9 mouse cellular contexts compared by ENCODE assay signal in genomic region chr17:23853292-23853691, GRCm38 (mm10). TPM values are rescaled to one million over a fixed set of nuclear protein-coding genes. Genes with fewer than 3 reads are reported as not detected.
DNase-seq lines count a peak whose midpoint lies in the region; ATAC-seq and TF ChIP-seq lines count a peak whose summit lies in the region.
"Had no signal": no experiment of that assay in that cellular context is flagged by ENCODE, and none has a peak within 500 bp of the region (broad histone marks: within the 10 kb centered on the region; RNA-seq: fewer than 3 reads in every experiment).

No protein-coding gene starts in this region.

- DNase-seq in forebrain, embryonic 10.5 days (ENCODE audit: extremely low spot score, low spot score) = peak; percentile 53
- peak; percentile 44 for DNase-seq in urinary bladder, postnatal 25 days (ENCODE audit: low spot score)
- DNase-seq in urinary bladder, adult 18-20 months (ENCODE audit: low spot score in 2 of 2) = no peak
- peak; percentile 42 for DNase-seq in testis, postnatal 14 days (ENCODE audit: low spot score)

- H3K4me3 ChIP-seq in forebrain, embryonic 10.5 days = no peak overlapping the region
- no peak overlapping the region for H3K4me3 ChIP-seq in forebrain, embryonic 15.5 days
- H3K4me3 ChIP-seq in embryonic fibroblast, embryonic 13.5 days (ENCODE audit: insufficient read depth, low read length) = no peak overlapping the region
- H3K4me3 ChIP-seq in kidney, embryonic 14.5 days (ENCODE audit: low read length) = no peak overlapping the region
- peak overlapping the region; percentile 20 for H3K4me3 ChIP-seq in megakaryocyte, embryonic 14.5 days (replicated peaks)
- H3K4me3 ChIP-seq: hindbrain, embryonic 15.5 days had no signal

- peak; percentile 89; the same call in 1 of the 2 replicates for TF ChIP-seq CTCF in embryonic fibroblast, embryonic 13.5 days (IDR thresholded peaks at IDR 0.05; ENCODE audit: borderline replicate concordance, insufficient read depth, low read length)

- H3K27me3 ChIP-seq in forebrain, embryonic 10.5 days (ENCODE audit: poor library complexity, severe bottlenecking) = no peaks in the 10 kb centered on the region
- H3K27me3 ChIP-seq in forebrain, embryonic 15.5 days = no peaks in the 10 kb centered on the region
- H3K27me3 ChIP-seq in kidney, embryonic 14.5 days (ENCODE audit: control insufficient read depth, insufficient read depth, low read length) = no peaks in the 10 kb centered on the region
- peaks cover 17% of the 10 kb centered on the region for H3K27me3 ChIP-seq in megakaryocyte, embryonic 14.5 days (replicated peaks)
- H3K27me3 ChIP-seq: hindbrain, embryonic 15.5 days had no signal

- no peaks in the 10 kb centered on the region for H3K4me1 ChIP-seq in forebrain, embryonic 10.5 days
- no peaks in the 10 kb centered on the region for H3K4me1 ChIP-seq in forebrain, embryonic 15.5 days
- H3K4me1 ChIP-seq in embryonic fibroblast, embryonic 13.5 days (ENCODE audit: control insufficient read depth, insufficient read depth, low read length) = no peaks in the 10 kb centered on the region
- no peaks in the 10 kb centered on the region for H3K4me1 ChIP-seq in kidney, embryonic 14.5 days (ENCODE audit: control insufficient read depth, insufficient read depth, low read length)
- peaks cover 5% of the 10 kb centered on the region; the same call in 1 of the 2 replicates for H3K4me1 ChIP-seq in megakaryocyte, embryonic 14.5 days
- H3K4me1 ChIP-seq: hindbrain, embryonic 15.5 days had no signal

- WGBS in forebrain, embryonic 10.5 days = 35% methylated on average over 5 of the region's 5 CpGs
- 26% methylated on average over 5 of the region's 5 CpGs for WGBS in forebrain, embryonic 15.5 days
- 40% methylated on average over 5 of the region's 5 CpGs for WGBS in kidney, embryonic 14.5 days

- no peak overlapping the region for H3K4me2 ChIP-seq in forebrain, embryonic 15.5 days (replicated peaks)
- no peak overlapping the region for H3K4me2 ChIP-seq in kidney, embryonic 14.5 days (replicated peaks; ENCODE audit: low read depth, low read length)
- H3K4me2 ChIP-seq: hindbrain, embryonic 15.5 days had no signal

- H3K9ac ChIP-seq in forebrain, embryonic 15.5 days (replicated peaks) = no peak overlapping the region
- H3K9ac ChIP-seq in kidney, embryonic 14.5 days (ENCODE audit: low read depth, low read length) = no peak overlapping the region
- H3K9ac ChIP-seq: hindbrain, embryonic 15.5 days had no signal

- no peak for ATAC-seq in forebrain, embryonic 15.5 days (replicated peaks)
- peak; percentile 25; the same call in 1 of the 2 replicates for ATAC-seq in kidney, embryonic 14.5 days (ENCODE audit: low FRiP score, low TSS enrichment)

- TF ChIP-seq POLR2A in embryonic fibroblast, embryonic 13.5 days (IDR thresholded peaks at IDR 0.05; ENCODE audit: low read depth, low read length) = no peak

- no peaks in the 10 kb centered on the region for H3K9me3 ChIP-seq in forebrain, embryonic 10.5 days
- no peaks in the 10 kb centered on the region for H3K9me3 ChIP-seq in forebrain, embryonic 15.5 days
- 0 out of 2 replicates have a peak, but pooled peaks cover 2% of the 10 kb centered on the region for H3K9me3 ChIP-seq in kidney, embryonic 14.5 days (ENCODE audit: control insufficient read depth, low read length)
- H3K9me3 ChIP-seq in megakaryocyte, embryonic 14.5 days = peaks cover 7% of the 10 kb centered on the region; the same call in 1 of the 2 replicates
- H3K9me3 ChIP-seq: hindbrain, embryonic 15.5 days had no signal

- H3K36me3 ChIP-seq in forebrain, embryonic 10.5 days (replicated peaks) = no peaks in the 10 kb centered on the region
- no peaks in the 10 kb centered on the region for H3K36me3 ChIP-seq in forebrain, embryonic 15.5 days
- H3K36me3 ChIP-seq in kidney, embryonic 14.5 days (ENCODE audit: control insufficient read depth, insufficient read depth, low read length) = no peaks in the 10 kb centered on the region
- no peaks in the 10 kb centered on the region for H3K36me3 ChIP-seq in megakaryocyte, embryonic 14.5 days (replicated peaks; ENCODE audit: low read length)
- H3K36me3 ChIP-seq: hindbrain, embryonic 15.5 days had no signal

- no peak overlapping the region for H3K27ac ChIP-seq in forebrain, embryonic 10.5 days
- H3K27ac ChIP-seq in forebrain, embryonic 15.5 days (replicated peaks) = no peak overlapping the region
- no peak overlapping the region for H3K27ac ChIP-seq in embryonic fibroblast, embryonic 13.5 days (ENCODE audit: insufficient read depth, low read length)
- no peak overlapping the region for H3K27ac ChIP-seq in kidney, embryonic 14.5 days (ENCODE audit: low read depth, low read length)
- H3K27ac ChIP-seq: hindbrain, embryonic 15.5 days had no signal

RNA-seq across cellular contexts. Expression of gene Prss41, which starts 9.3 kb away (rescaled TPM):
- polyA plus RNA-seq in forebrain, embryonic 10.5 days (2016; fragmentation: Nextera tagmentation; extraction: Ambion mirVana) = 4.5 and 5.4 TPM in 2 replicates
- 0.52 and 1.0 TPM in 2 replicates for polyA plus RNA-seq in forebrain, embryonic 15.5 days (2015; fragmentation: Nextera tagmentation; extraction: Ambion mirVana)
- polyA plus RNA-seq in embryonic fibroblast, embryonic 13.5 days (2011; ENCODE audit: insufficient read length, low read depth, missing spikeins) = not detected in 2 replicates
- polyA plus RNA-seq in kidney, embryonic 14.5 days (2014; fragmentation: Nextera tagmentation; extraction: Ambion mirVana) = 3.1 and 3.9 TPM in 2 replicates
- polyA plus RNA-seq in megakaryocyte, embryonic 14.5 days (2012; ENCODE audit: insufficient read depth, low replicate concordance) = 0.28 TPM in 1 of 2 replicates, not detected in the other

RNA-seq across cellular contexts. Expression of gene Prss32, which starts 9.6 kb away (rescaled TPM):
- polyA plus RNA-seq in forebrain, embryonic 10.5 days (2016; fragmentation: Nextera tagmentation; extraction: Ambion mirVana) = not detected in 2 replicates
- polyA plus RNA-seq in forebrain, embryonic 15.5 days (2015; fragmentation: Nextera tagmentation; extraction: Ambion mirVana) = not detected in 2 replicates
- polyA plus RNA-seq in embryonic fibroblast, embryonic 13.5 days (2011; ENCODE audit: insufficient read length, low read depth, missing spikeins) = not detected in 2 replicates
- 0.14 TPM in 1 of 2 replicates, not detected in the other for polyA plus RNA-seq in kidney, embryonic 14.5 days (2014; fragmentation: Nextera tagmentation; extraction: Ambion mirVana)
- polyA plus RNA-seq in megakaryocyte, embryonic 14.5 days (2012; ENCODE audit: insufficient read depth, low replicate concordance) = not detected in 2 replicates
- polyA plus RNA-seq: hindbrain, embryonic 15.5 days had no signal

RNA-seq across cellular contexts. Expression of gene Prss21, which starts 14.6 kb away (rescaled TPM):
- polyA plus RNA-seq in forebrain, embryonic 10.5 days (2016; fragmentation: Nextera tagmentation; extraction: Ambion mirVana) = not detected in 2 replicates
- polyA plus RNA-seq in forebrain, embryonic 15.5 days (2015; fragmentation: Nextera tagmentation; extraction: Ambion mirVana) = not detected in 2 replicates
- not detected in 2 replicates for polyA plus RNA-seq in embryonic fibroblast, embryonic 13.5 days (2011; ENCODE audit: insufficient read length, low read depth, missing spikeins)
- not detected in 2 replicates for polyA plus RNA-seq in kidney, embryonic 14.5 days (2014; fragmentation: Nextera tagmentation; extraction: Ambion mirVana)
- not detected in 2 replicates for polyA plus RNA-seq in megakaryocyte, embryonic 14.5 days (2012; ENCODE audit: insufficient read depth, low replicate concordance)
- polyA plus RNA-seq: hindbrain, embryonic 15.5 days had no signal

RNA-seq across cellular contexts. Expression of gene Prss33, which starts 17.4 kb away (rescaled TPM):
- polyA plus RNA-seq in forebrain, embryonic 10.5 days (2016; fragmentation: Nextera tagmentation; extraction: Ambion mirVana) = 0.49 TPM in 1 of 2 replicates, not detected in the other
- not detected in 2 replicates for polyA plus RNA-seq in forebrain, embryonic 15.5 days (2015; fragmentation: Nextera tagmentation; extraction: Ambion mirVana)
- polyA plus RNA-seq in embryonic fibroblast, embryonic 13.5 days (2011; ENCODE audit: insufficient read length, low read depth, missing spikeins) = not detected in 2 replicates
- polyA plus RNA-seq in kidney, embryonic 14.5 days (2014; fragmentation: Nextera tagmentation; extraction: Ambion mirVana) = 0.26 and 0.41 TPM in 2 replicates
- polyA plus RNA-seq in megakaryocyte, embryonic 14.5 days (2012; ENCODE audit: insufficient read depth, low replicate concordance) = not detected in 2 replicates

RNA-seq across cellular contexts. Expression of gene Elob, which starts 24.4 kb away (rescaled TPM):
- polyA plus RNA-seq in forebrain, embryonic 10.5 days (2016; fragmentation: Nextera tagmentation; extraction: Ambion mirVana) = 1,030 and 1,081 TPM in 2 replicates
- polyA plus RNA-seq in forebrain, embryonic 15.5 days (2015; fragmentation: Nextera tagmentation; extraction: Ambion mirVana) = 1,149 and 1,206 TPM in 2 replicates
- 303 and 364 TPM in 2 replicates for polyA plus RNA-seq in embryonic fibroblast, embryonic 13.5 days (2011; ENCODE audit: insufficient read length, low read depth, missing spikeins)
- 982 and 1,429 TPM in 2 replicates for polyA plus RNA-seq in kidney, embryonic 14.5 days (2014; fragmentation: Nextera tagmentation; extraction: Ambion mirVana)
- 484 and 719 TPM in 2 replicates for polyA plus RNA-seq in megakaryocyte, embryonic 14.5 days (2012; ENCODE audit: insufficient read depth, low replicate concordance)

Comparison
In these comparisons a context has a peak if more than half of its experiments do, and no peak if none do; other contexts are left out.
1. DNase-seq: peak in forebrain, embryonic 10.5 days (single experiment), urinary bladder, postnatal 25 days (single experiment) and testis, postnatal 14 days (single experiment); none in urinary bladder, adult 18-20 months (0 of 2).